Mouse (Mus musculus): Measurements from ENCODE around the gene Fam171a1.

The Fam171a1 gene

DNA sequence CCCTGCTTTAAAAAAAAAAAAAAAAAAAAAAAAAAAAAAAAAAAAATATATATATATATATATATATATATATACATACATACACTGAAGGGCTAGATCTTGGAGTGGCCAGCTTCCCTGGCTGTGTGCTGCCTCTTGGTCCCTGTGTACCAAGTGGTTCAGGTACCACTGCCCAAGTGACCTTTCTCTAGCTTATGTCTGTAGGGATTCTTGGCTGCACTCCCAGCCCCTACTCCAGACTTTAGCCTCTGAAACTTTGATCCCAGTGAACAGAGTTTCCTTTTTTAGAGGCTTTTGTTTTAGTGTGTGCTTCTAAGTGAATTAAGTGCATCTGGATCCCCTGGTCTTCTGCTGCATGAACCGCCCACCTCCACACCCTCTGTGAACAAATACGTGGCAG lies 24.3 kb downstream of the Fam171a1 start:
- DNase-seq (ENCODE audit: inconsistent ontology term): no peak

DNA sequence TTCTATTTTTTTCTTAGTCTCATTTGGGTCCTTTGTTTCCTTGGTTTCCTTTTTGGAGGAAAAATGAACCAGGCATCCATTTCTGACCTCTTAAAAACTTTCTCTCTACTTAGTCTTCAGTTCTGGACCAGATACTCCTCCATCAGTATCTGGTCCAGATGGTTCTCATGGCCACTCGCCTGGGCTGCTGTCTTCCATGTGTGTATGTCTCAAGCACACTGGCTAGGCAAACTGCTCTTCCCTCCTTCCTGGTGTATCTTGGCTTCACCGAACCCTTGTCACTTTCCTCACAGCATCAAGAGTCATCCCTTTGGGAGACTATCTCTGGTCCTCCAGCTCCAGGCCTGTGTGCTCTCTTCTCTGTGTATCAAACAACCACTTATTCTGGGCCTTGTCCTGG lies 25.0 kb downstream of the Fam171a1 start:
- no peak for DNase-seq (ENCODE audit: inconsistent ontology term)

DNA sequence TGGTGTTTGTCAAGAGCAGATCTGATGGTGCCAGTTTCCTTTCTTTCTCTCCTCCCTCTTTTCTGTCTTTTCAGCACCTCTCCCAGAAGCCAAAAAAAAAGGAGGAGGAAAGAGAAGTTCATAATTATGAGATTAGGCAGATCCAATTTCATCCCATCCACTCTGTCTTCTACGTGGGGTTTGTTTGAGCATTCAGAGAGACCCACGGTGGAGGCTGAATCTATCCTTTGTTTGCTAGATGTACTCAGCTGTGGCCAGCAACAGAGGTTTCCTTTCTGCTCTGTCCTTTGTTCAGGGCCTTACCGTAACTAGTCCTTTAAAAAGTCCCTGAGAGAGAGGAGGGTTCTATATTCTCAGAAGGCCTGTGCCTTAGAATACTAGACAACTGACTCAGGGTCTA lies 25.6 kb downstream of the Fam171a1 start:
- DNase-seq (ENCODE audit: inconsistent ontology term): peak; percentile 44

- DNase-seq (ENCODE audit: inconsistent ontology term): no peak
Measured at GRCm38 (mm10) chr2:3140585-3140984, 26.6 kb downstream of the Fam171a1 start.

GRCm38 (mm10) chr2:3141804-3142203 lies 27.8 kb downstream of the Fam171a1 start:
- DNase-seq (ENCODE audit: inconsistent ontology term): no peak

- no peak for DNase-seq (ENCODE audit: inconsistent ontology term)
Measured at GRCm38 (mm10) chr2:3144291-3144690, 30.3 kb downstream of the Fam171a1 start.

- no peak for DNase-seq (ENCODE audit: inconsistent ontology term)
Measured at GRCm38 (mm10) chr2:3147550-3148157, 33.6 kb downstream of the Fam171a1 start.

GRCm38 (mm10) chr2:3148731-3149130 lies 34.7 kb downstream of the Fam171a1 start:
- DNase-seq (ENCODE audit: inconsistent ontology term): no peak

GRCm38 (mm10) chr2:3150324-3150723 lies 36.3 kb downstream of the Fam171a1 start:
- no peak for DNase-seq (ENCODE audit: inconsistent ontology term)

- DNase-seq (ENCODE audit: inconsistent ontology term): no peak
Measured at GRCm38 (mm10) chr2:3151336-3151735, 37.3 kb downstream of the Fam171a1 start.

GRCm38 (mm10) chr2:3154091-3154665 lies 40.2 kb downstream of the Fam171a1 start:
- DNase-seq (ENCODE audit: inconsistent ontology term): no peak

DNA sequence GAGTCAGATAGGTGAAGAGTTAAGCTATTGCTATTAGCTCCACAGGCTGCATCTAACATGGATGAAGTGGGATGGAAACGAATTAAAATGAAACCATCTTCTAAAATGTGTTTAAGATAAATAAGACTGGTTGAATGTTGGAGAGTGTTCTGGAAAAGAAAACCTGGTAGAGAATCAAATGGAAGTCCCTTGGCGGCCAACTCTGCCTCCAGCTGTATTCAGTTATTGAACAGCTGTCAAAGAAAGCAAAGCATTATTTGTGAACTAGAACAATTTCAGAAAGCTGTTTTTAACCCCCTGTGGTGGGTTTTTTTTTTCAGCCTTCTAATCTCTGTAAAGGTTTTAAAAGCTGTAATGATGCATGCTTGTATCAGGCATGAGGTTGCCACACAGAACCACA lies 41.0 kb downstream of the Fam171a1 start:
- no peak for DNase-seq (ENCODE audit: inconsistent ontology term)

DNA sequence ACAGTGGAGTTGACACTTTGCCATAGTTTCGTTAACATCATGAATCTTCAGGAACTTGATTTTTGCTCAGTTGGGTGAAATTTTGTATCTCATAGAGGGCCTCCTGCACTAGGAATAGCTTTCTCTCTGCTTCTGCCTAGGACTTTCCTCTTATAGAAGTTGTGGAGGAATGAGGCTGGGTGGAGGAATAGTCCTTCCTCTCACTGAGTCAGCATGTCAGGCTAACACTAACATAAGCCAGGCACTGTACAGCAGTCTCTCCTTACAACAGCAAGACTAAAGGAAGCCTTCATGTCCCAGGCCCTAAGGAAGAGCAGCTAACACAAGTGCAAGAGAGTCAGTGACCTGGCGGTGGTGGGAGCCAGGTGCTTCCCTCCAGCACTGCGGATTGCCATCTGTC lies 43.0 kb downstream of the Fam171a1 start:
- no peak for DNase-seq (ENCODE audit: inconsistent ontology term)

- no peak for DNase-seq (ENCODE audit: inconsistent ontology term)
Measured at GRCm38 (mm10) chr2:3157661-3158344, 43.8 kb downstream of the Fam171a1 start.

DNA sequence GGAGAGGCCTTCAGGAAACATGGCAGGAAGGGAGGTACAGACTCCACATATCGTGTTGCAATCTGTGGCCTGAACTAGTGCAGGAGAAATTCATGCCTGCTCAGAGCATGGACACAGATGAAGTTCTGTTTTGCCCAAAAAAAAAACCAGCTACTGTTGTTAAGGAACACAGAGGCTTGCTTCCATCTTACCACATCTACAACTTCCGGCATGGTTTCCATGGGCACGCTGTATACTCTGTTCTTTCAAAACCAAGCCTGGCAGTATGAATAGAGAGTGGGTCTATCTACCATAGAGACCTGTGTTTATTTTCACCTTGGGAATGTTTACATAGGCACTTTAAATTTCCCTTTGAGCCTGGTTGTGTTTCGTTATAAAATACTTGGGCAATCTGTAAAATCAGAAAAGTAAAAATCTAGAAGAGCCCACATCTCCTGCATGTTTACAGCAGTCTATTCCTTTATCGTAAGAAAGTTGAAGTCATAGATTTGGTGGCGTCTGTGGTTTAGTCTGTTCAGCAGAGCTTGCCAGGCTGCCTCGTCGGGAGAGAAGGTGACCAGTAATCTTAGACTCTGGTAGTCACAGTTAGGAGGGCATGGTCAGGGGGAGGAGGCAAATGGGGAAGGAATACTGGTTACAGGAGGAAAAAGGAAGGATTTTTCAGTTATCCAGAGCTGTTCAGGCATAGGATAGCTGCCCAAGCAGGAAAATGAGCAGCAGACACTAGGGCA lies 44.8 kb downstream of the Fam171a1 start:
- DNase-seq (ENCODE audit: inconsistent ontology term): no peak

GRCm38 (mm10) chr2:3161578-3161977 lies 47.6 kb downstream of the Fam171a1 start:
- no peak for DNase-seq (ENCODE audit: inconsistent ontology term)

GRCm38 (mm10) chr2:3163501-3164076 lies 49.6 kb downstream of the Fam171a1 start:
- no peak for DNase-seq (ENCODE audit: inconsistent ontology term)

DNA sequence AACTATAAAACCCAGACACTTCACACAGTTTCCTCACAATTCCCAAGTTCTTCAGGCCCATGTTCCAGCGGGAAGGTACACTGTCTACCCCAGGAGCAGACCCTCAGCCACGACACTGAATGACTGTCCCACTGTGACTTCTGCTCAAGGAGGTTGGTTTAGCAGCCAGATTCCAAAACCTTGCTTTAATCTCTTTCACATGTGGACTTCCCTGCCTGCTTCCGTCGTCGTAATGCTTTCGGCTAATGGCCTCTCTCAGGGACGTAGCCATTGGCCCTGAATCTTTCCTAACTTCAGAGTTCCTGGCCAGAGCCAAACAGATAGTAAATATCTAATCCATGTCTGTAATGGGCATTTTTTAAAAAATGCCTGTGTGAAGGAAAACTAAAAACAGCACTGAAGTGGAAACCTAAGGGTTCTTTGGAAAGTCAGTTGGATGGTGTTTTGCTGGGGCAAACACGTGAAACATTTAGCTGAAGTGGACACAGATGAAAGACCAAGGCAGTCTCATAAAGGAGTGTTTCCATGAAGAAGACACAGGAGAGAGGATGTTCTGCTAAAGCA lies 51.1 kb downstream of the Fam171a1 start:
- DNase-seq (ENCODE audit: inconsistent ontology term): no peak

DNA sequence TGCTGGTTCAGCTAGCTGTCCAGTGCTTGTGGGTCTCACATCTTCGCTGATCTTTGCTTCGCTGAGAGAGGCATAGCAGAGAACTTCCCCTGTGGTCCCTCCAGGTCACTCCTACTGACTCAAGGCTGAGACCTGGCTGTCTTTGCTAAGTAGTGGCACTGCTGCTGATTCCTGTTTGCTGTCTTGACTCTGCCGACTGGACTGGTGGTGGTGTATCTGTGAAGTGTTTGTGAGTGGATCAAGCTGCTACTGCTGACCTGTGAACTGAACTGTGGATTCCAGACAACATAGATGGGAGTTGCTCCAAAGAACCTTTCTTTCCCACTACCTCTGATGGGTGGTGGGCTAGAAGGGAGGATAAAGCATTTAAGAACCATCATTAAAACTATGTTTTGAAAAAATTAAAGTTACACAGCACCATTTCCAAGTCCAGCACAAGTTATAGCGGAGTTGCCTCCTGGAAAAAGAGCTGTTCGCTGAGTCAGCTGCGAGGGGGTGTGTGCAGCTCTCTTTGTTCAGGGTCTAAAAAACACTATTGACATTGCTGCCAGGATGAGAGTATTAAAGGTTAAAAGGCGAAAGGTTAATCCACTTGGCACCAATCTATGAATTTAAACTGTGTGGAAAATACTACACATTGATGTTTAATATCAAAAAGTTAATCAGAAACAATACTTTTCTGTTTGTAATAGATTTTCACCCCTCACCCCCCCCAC lies 52.0 kb downstream of the Fam171a1 start:
- DNase-seq (ENCODE audit: inconsistent ontology term): no peak

- DNase-seq (ENCODE audit: inconsistent ontology term): no peak
Measured at GRCm38 (mm10) chr2:3168719-3169402, 54.8 kb downstream of the Fam171a1 start.

DNA sequence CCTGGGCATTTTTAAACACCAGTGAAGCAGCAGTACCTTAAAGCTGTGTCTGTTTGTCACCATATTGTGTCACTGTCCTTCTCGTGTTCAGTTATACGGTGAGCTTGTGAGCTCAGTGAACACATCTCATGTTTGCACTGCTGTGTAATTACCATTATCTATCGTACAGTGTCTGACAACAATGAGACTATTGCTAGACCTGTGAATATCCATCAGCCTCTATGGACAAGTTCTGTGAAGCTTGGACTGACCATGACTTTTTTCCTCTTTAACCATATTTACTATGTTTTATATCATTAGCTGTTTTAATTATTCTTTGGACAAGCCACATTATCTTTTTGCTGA lies 55.4 kb downstream of the Fam171a1 start:
- DNase-seq (ENCODE audit: inconsistent ontology term): no peak

All from Muller cell, postnatal 12 days (primary cell).